Mouse (Mus musculus): Measurements from ENCODE around the gene Apof.

GRCm38 (mm10) chr10:128268371-128268770, at the start of gene Apof:
- TF ChIP-seq CTCF (IDR thresholded peaks at IDR 0.05 in 2 of 3, conservative IDR thresholded peaks at IDR 0.05 in 1 of 3; ENCODE audit: control insufficient read depth in 1 of 3, insufficient read depth in 1 of 3, low read depth in 2 of 3, low read length in 3 of 3, poor library complexity in 1 of 3, severe bottlenecking in 1 of 3): no peak
- no peak for TF ChIP-seq POLR2AphosphoS2 (IDR thresholded peaks at IDR 0.05; ENCODE audit: low read length)
- no peak for TF ChIP-seq EP300 (IDR thresholded peaks at IDR 0.05; ENCODE audit: low read depth in 1 of 2, low read length in 2 of 2)
- no peak for TF ChIP-seq POLR2A (IDR thresholded peaks at IDR 0.05; ENCODE audit: control insufficient read depth in 1 of 2, insufficient read depth in 1 of 2, low read depth in 1 of 2, low read length in 2 of 2, poor library complexity in 1 of 2)

All from MEL (cell line).